Mouse (Mus musculus): ENCODE measurements around the gene Cdc42se2.

Cdc42se2 gene

GRCm38 (mm10) chr11:54755148-54755664, 32.3 kb downstream of the Cdc42se2 start:
- no peak for DNase-seq (ENCODE audit: low spot score in 2 of 2)

- DNase-seq (ENCODE audit: low spot score in 2 of 2): no peak
These were observed 33.0 kb downstream of the Cdc42se2 start for GRCm38 (mm10) chr11:54754301-54755147.

GRCm38 (mm10) chr11:54751502-54751901, 36.0 kb downstream of the Cdc42se2 start:
- DNase-seq (ENCODE audit: low spot score in 2 of 2): peak; percentile 7 to 29

GRCm38 (mm10) chr11:54748891-54749290, 38.6 kb downstream of the Cdc42se2 start:
- DNase-seq (ENCODE audit: low spot score in 2 of 2): no peak

- no peak for DNase-seq (ENCODE audit: low spot score in 2 of 2)
These were observed 43.2 kb downstream of the Cdc42se2 start for GRCm38 (mm10) chr11:54744231-54744630.

- no peak for DNase-seq (ENCODE audit: low spot score in 2 of 2)
These were observed 46.1 kb downstream of the Cdc42se2 start for GRCm38 (mm10) chr11:54741330-54741729.

- DNase-seq (ENCODE audit: low spot score in 2 of 2): no peak
These were observed 48.3 kb downstream of the Cdc42se2 start for GRCm38 (mm10) chr11:54739012-54739750.

GRCm38 (mm10) chr11:54736903-54737302, 50.6 kb downstream of the Cdc42se2 start:
- no peak for DNase-seq (ENCODE audit: low spot score in 2 of 2)

- no peak for DNase-seq (ENCODE audit: low spot score in 2 of 2)
These were observed 52.4 kb downstream of the Cdc42se2 start for GRCm38 (mm10) chr11:54735114-54735513.

GRCm38 (mm10) chr11:54733546-54733945, 53.9 kb downstream of the Cdc42se2 start:
- DNase-seq (ENCODE audit: low spot score in 2 of 2): no peak

GRCm38 (mm10) chr11:54731367-54731766, 56.1 kb downstream of the Cdc42se2 start:
- DNase-seq (ENCODE audit: low spot score in 2 of 2): no peak

- no peak for DNase-seq (ENCODE audit: low spot score in 2 of 2)
These were observed 56.5 kb downstream of the Cdc42se2 start for GRCm38 (mm10) chr11:54730931-54731330.

GRCm38 (mm10) chr11:54729311-54729710, 58.2 kb downstream of the Cdc42se2 start:
- DNase-seq (ENCODE audit: low spot score in 2 of 2): no peak

GRCm38 (mm10) chr11:54728371-54728770, 59.1 kb downstream of the Cdc42se2 start:
- no peak for DNase-seq (ENCODE audit: low spot score in 2 of 2)

- no peak for DNase-seq (ENCODE audit: low spot score in 2 of 2)
These were observed 60.1 kb downstream of the Cdc42se2 start for GRCm38 (mm10) chr11:54727327-54727901.

GRCm38 (mm10) chr11:54726571-54727062, 60.9 kb downstream of the Cdc42se2 start:
- no peak for DNase-seq (ENCODE audit: low spot score in 2 of 2)

GRCm38 (mm10) chr11:54724353-54725034, 63.0 kb downstream of the Cdc42se2 start:
- DNase-seq (ENCODE audit: low spot score in 2 of 2): no peak

- DNase-seq (ENCODE audit: low spot score in 2 of 2): no peak
These were observed 65.4 kb downstream of the Cdc42se2 start for GRCm38 (mm10) chr11:54722057-54722456.

GRCm38 (mm10) chr11:54718601-54719000, 68.9 kb downstream of the Cdc42se2 start:
- DNase-seq (ENCODE audit: low spot score in 2 of 2): no peak

- no peak for DNase-seq (ENCODE audit: low spot score in 2 of 2)
These were observed 69.6 kb downstream of the Cdc42se2 start for GRCm38 (mm10) chr11:54717893-54718292.

- DNase-seq (ENCODE audit: low spot score in 2 of 2): no peak
These were observed 74.6 kb downstream of the Cdc42se2 start for GRCm38 (mm10) chr11:54712849-54713248.
